Mouse (Mus musculus): ENCODE data around the gene Adora1. TPM values are rescaled to one million over a fixed set of nuclear protein-coding genes. Genes with fewer than 3 reads are reported as not detected.

The Adora1 gene
- polyA plus RNA-seq, 1 experiment from 2014 or later: 7.3 TPM

- Histone ChIP-seq H3K9me3 (ENCODE audit: control insufficient read depth, low read length) (no peaks in the 10 kb centered on the region), H3K4me2 (ENCODE audit: low read length) (no peak overlapping the region), H3K27me3 (ENCODE audit: control insufficient read depth, insufficient read depth, low read length) (no peaks in the 10 kb centered on the region), H3K9ac (replicated peaks; ENCODE audit: low read length) (no peak overlapping the region), H3K4me3 (replicated peaks; ENCODE audit: low read depth, low read length) (no peak overlapping the region), H3K4me1 (ENCODE audit: control insufficient read depth, insufficient read depth, low read length) (no peaks in the 10 kb centered on the region), H3K36me3 (ENCODE audit: control insufficient read depth, insufficient read depth, low read length) (no peaks in the 10 kb centered on the region), H3K27ac (replicated peaks; ENCODE audit: low read depth, low read length) (no peak overlapping the region)
- WGBS: 75% methylated on average over 21 of the region's 21 CpGs
- ATAC-seq (ENCODE audit: low FRiP score, low TSS enrichment) (no peak), DNase-seq (no peak)
Observed at GRCm38 (mm10) chr1:134152626-134153590, 82.3 kb downstream of the Adora1 start.

DNA sequence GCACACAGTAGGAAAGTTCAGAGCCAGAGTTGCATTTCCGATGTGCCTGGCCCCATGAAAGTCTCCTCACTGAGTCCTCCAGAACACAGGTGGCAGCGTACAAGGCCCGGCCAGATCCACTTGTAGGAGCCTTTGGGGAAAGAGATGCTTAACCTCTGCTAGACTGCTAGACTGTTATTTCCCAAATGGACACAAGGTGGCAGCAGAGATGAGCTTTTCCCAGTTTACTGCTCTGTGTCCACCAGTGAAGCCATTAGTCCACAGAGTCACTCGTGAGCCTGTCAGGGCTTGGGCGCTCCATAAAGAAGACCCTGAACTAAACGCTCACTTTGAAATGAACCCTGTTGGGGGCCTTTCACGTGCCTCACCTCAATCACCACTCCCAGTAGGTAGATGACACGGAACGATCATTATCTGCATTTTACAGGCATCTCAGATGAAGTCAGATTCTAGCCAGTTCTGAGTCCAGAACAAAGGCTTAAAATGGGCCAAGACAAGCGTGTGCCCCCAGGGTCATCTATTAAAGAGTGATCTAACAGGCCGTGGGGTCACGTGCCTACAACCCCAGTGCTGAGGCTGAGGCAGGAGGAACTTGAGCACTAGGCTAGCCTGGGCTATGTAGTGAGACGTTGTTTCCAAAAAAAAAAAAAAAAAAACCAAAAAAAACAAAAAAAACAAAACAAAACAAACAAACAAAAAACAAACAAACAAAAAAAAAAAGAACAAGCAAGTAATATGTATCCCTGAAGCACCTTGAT is 83.4 kb downstream of the Adora1 start:
- DNase-seq: peak; percentile 94
- 32% methylated on average over 13 of the region's 13 CpGs for WGBS
- H3K27ac ChIP-seq (replicated peaks; ENCODE audit: low read depth, low read length): no peak overlapping the region
- no peak overlapping the region for H3K4me3 ChIP-seq (replicated peaks; ENCODE audit: low read depth, low read length)
- H3K4me2 ChIP-seq (ENCODE audit: low read length): no peak overlapping the region
- H3K9me3 ChIP-seq (ENCODE audit: control insufficient read depth, low read length): no peaks in the 10 kb centered on the region
- peak; percentile 53; the same call in 1 of the 2 replicates for ATAC-seq (ENCODE audit: low FRiP score, low TSS enrichment)
- H3K27me3 ChIP-seq (ENCODE audit: control insufficient read depth, insufficient read depth, low read length): no peaks in the 10 kb centered on the region
- H3K36me3 ChIP-seq (ENCODE audit: control insufficient read depth, insufficient read depth, low read length): no peaks in the 10 kb centered on the region
- H3K9ac ChIP-seq (replicated peaks; ENCODE audit: low read length): no peak overlapping the region
- no peaks in the 10 kb centered on the region for H3K4me1 ChIP-seq (ENCODE audit: control insufficient read depth, insufficient read depth, low read length)

DNA sequence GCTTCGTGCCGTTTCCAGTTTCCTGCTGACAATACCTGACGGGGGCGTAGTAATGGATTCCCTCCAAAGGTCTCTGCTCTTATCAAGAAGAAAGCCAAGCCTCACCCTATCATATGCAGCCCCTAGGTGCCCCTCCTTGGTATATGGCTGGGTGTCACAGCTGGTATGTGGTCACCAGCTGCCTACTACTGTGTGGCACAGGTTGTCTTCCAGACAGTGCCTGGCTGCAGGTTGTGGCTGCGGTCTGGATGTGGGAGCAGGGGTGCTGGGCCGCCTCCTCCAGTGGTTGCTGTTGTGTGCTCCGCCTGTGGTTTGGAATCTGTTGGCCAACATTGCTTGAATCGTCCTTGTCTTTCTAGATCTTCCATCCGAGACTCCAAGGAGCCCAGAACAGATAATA is 84.5 kb downstream of the Adora1 start:
- Histone ChIP-seq H3K4me1 (ENCODE audit: control insufficient read depth, insufficient read depth, low read length) (no peaks in the 10 kb centered on the region), H3K9ac (replicated peaks; ENCODE audit: low read length) (no peak overlapping the region), H3K36me3 (ENCODE audit: control insufficient read depth, insufficient read depth, low read length) (no peaks in the 10 kb centered on the region), H3K27me3 (ENCODE audit: control insufficient read depth, insufficient read depth, low read length) (no peaks in the 10 kb centered on the region), H3K4me2 (ENCODE audit: low read length) (no peak overlapping the region), H3K9me3 (ENCODE audit: control insufficient read depth, low read length) (no peaks in the 10 kb centered on the region), H3K4me3 (replicated peaks; ENCODE audit: low read depth, low read length) (no peak overlapping the region), H3K27ac (replicated peaks; ENCODE audit: low read depth, low read length) (no peak overlapping the region)
- ATAC-seq (ENCODE audit: low FRiP score, low TSS enrichment) (no peak), DNase-seq (no peak)
- WGBS: 95% methylated on average over 9 of the region's 9 CpGs

DNA sequence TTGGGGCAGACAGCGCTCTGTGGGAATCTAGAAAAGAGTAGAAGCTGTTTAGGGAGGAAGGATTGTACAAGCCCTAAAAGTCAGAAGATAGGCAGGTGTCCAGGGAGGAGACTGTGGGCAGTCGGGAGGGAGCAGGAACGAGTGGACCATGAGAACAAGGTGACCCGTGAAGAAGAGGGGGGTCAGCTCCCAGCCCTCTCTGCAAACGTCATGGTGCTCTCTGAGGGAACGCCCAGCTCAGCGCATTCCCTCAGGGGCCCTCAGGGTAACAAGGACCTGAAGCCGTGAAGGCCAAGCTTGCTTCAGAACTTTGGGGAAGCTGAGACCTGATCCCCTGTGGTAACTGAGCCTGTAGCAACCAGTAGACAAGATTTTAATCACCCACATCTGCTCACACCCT is 85.2 kb downstream of the Adora1 start:
- H3K36me3 ChIP-seq (ENCODE audit: control insufficient read depth, insufficient read depth, low read length): no peaks in the 10 kb centered on the region
- DNase-seq: no peak
- no peak for ATAC-seq (ENCODE audit: low FRiP score, low TSS enrichment)
- WGBS: 64% methylated on average over 8 of the region's 8 CpGs
- no peak overlapping the region for H3K4me2 ChIP-seq (ENCODE audit: low read length)
- no peak overlapping the region for H3K9ac ChIP-seq (replicated peaks; ENCODE audit: low read length)
- no peak overlapping the region for H3K4me3 ChIP-seq (replicated peaks; ENCODE audit: low read depth, low read length)
- no peaks in the 10 kb centered on the region for H3K9me3 ChIP-seq (ENCODE audit: control insufficient read depth, low read length)
- no peaks in the 10 kb centered on the region for H3K27me3 ChIP-seq (ENCODE audit: control insufficient read depth, insufficient read depth, low read length)
- H3K27ac ChIP-seq (replicated peaks; ENCODE audit: low read depth, low read length): no peak overlapping the region
- H3K4me1 ChIP-seq (ENCODE audit: control insufficient read depth, insufficient read depth, low read length): no peaks in the 10 kb centered on the region

Other genes starting within 250 kb of the Adora1 start
- 0.31 and 6.4 TPM in 2 replicates for gene Fmod, start 198.2 kb downstream of the Adora1 start, polyA plus RNA-seq (2014; fragmentation: Nextera tagmentation; extraction: Ambion mirVana)
- 34.2 and 61.1 TPM in 2 replicates for gene Btg2, start 156.3 kb downstream of the Adora1 start, polyA plus RNA-seq (2014; fragmentation: Nextera tagmentation; extraction: Ambion mirVana)
- 0.26 TPM in 1 of 2 replicates, not detected in the other for gene Chit1, start 124.2 kb downstream of the Adora1 start, polyA plus RNA-seq (2014; fragmentation: Nextera tagmentation; extraction: Ambion mirVana)
- gene Chil1, start 53.3 kb downstream of the Adora1 start, polyA plus RNA-seq (2014; fragmentation: Nextera tagmentation; extraction: Ambion mirVana): 3.6 and 3.7 TPM in 2 replicates
- 0.12 TPM in 1 of 2 replicates, not detected in the other for gene Mybph, start 42.0 kb downstream of the Adora1 start, polyA plus RNA-seq (2014; fragmentation: Nextera tagmentation; extraction: Ambion mirVana)
- not detected in 2 replicates for gene Myog, start 54.6 kb upstream of the Adora1 start, polyA plus RNA-seq (2014; fragmentation: Nextera tagmentation; extraction: Ambion mirVana)
- 11.5 and 14.4 TPM in 2 replicates for gene Ppfia4, start 97.5 kb upstream of the Adora1 start, polyA plus RNA-seq (2014; fragmentation: Nextera tagmentation; extraction: Ambion mirVana)
- gene Tmem183a, start 126.5 kb upstream of the Adora1 start, polyA plus RNA-seq (2014; fragmentation: Nextera tagmentation; extraction: Ambion mirVana): 121 and 151 TPM in 2 replicates
- not detected in 2 replicates for gene 4933406M09Rik, start 150.5 kb upstream of the Adora1 start, polyA plus RNA-seq (2014; fragmentation: Nextera tagmentation; extraction: Ambion mirVana)
- gene Cyb5r1, start 170.1 kb upstream of the Adora1 start, polyA plus RNA-seq (2014; fragmentation: Nextera tagmentation; extraction: Ambion mirVana): 9.0 and 9.2 TPM in 2 replicates
- gene Adipor1, start 179.9 kb upstream of the Adora1 start, polyA plus RNA-seq (2014; fragmentation: Nextera tagmentation; extraction: Ambion mirVana): 70.5 and 73.5 TPM in 2 replicates
- 19.6 and 34.4 TPM in 2 replicates for gene Klhl12, start 220.1 kb upstream of the Adora1 start, polyA plus RNA-seq (2014; fragmentation: Nextera tagmentation; extraction: Ambion mirVana)